Mouse (Mus musculus) forebrain, embryonic 16.5 days (tissue): ENCODE measurements around the gene Lrpprc. TPM values are rescaled to one million over a fixed set of nuclear protein-coding genes. Genes with fewer than 3 reads are reported as not detected.

Source experiments
- ATAC-seq: fragments of 200-750 bp; cut with Nextera tagmentation; 2 replicates; pipeline ENCODE4 v1.8.0; 2017; ENCODE audit warnings: mild to moderate bottlenecking, moderate library complexity
- H3K27ac ChIP-seq: fragments of 300-500 bp; sonication (generic); 2 replicates; pipeline ENCODE4 v1.5.1; 2014; ENCODE audit warnings: low read length, control low read depth
- H3K27me3 ChIP-seq: fragments of 300-500 bp; sonication (generic); replicated peaks from 2 replicates; pipeline ENCODE4 v1.6.1; 2014; ENCODE audit warnings: low read length; ENCODE audit not compliant: control insufficient read depth, insufficient read depth
- H3K36me3 ChIP-seq: fragments of 300-500 bp; sonication (generic); 2 replicates; pipeline ENCODE4 v1.6.1; 2014; ENCODE audit not compliant: control insufficient read depth, insufficient read depth
- H3K4me1 ChIP-seq: fragments of 300-500 bp; sonication (generic); replicated peaks from 2 replicates; pipeline ENCODE4 v1.6.1; 2014; ENCODE audit warnings: low read length; ENCODE audit not compliant: control insufficient read depth, insufficient read depth
- H3K4me2 ChIP-seq: fragments of 300-500 bp; sonication (generic); 2 replicates; pipeline ENCODE4 v1.6.1; 2014; ENCODE audit warnings: mild to moderate bottlenecking, low read length, control low read depth
- H3K4me3 ChIP-seq: fragments of 300-500 bp; sonication (generic); replicated peaks from 2 replicates; pipeline ENCODE4 v1.5.1; 2014; ENCODE audit warnings: mild to moderate bottlenecking, low read length, control low read depth
- H3K9ac ChIP-seq: fragments of 300-500 bp; sonication (generic); replicated peaks from 2 replicates; pipeline ENCODE4 v1.6.1; 2014; ENCODE audit warnings: low read depth, low read length, control low read depth
- H3K9me3 ChIP-seq: fragments of 300-500 bp; sonication (generic); 2 replicates; pipeline ENCODE4 v1.6.1; 2016; ENCODE audit warnings: low read length; ENCODE audit not compliant: control insufficient read depth
- WGBS: fragments of 180-500 bp; shearing (Covaris S2); extraction: QIAGEN DNeasy Blood & Tissue Kit; methylation state at CpG from one replicate; pipeline ENCODE4 v1.1.7; 2014; 5-methylcytosine and 5-hydroxymethylcytosine counted together
- polyA plus RNA-seq: library from polyadenylated mRNA; unstranded; fragments of >200 nt; fragmentation: Nextera tagmentation; extraction: Ambion mirVana; gene quantifications from 2 replicates; pipeline ENCODE4 v1.2.1, GENCODE M21; 2015

Lrpprc gene
- polyA plus RNA-seq, 1 experiment from 2014 or later, result 46.8 TPM

DNA sequence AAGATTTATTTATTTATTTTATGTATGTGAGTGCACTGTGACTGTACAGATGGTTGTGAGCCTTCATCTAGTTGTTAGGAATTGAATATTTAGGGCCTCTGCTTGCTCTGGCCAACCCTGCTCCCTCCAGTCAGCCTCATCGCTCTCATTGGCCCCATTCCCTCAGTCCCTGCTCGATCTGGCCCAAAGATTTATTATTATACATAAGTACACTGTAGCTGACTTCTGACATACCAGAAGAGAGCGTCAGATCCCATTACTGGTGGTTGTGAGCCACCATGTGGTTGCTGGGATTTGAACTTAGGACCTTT, 133.2 kb downstream of the Lrpprc start:
- no peak overlapping the region for H3K4me3 ChIP-seq
- H3K27ac ChIP-seq, result no peak overlapping the region
- H3K9ac ChIP-seq, result no peak overlapping the region
- no peaks in the 10 kb centered on the region; the same call in 1 of the 2 replicates for H3K4me1 ChIP-seq
- ATAC-seq, result no peak
- WGBS, result 82% methylated on average over 3 of the region's 3 CpGs
- no peaks in the 10 kb centered on the region for H3K36me3 ChIP-seq
- no peaks in the 10 kb centered on the region for H3K27me3 ChIP-seq
- no peak overlapping the region for H3K4me2 ChIP-seq
- H3K9me3 ChIP-seq, result no peaks in the 10 kb centered on the region

DNA sequence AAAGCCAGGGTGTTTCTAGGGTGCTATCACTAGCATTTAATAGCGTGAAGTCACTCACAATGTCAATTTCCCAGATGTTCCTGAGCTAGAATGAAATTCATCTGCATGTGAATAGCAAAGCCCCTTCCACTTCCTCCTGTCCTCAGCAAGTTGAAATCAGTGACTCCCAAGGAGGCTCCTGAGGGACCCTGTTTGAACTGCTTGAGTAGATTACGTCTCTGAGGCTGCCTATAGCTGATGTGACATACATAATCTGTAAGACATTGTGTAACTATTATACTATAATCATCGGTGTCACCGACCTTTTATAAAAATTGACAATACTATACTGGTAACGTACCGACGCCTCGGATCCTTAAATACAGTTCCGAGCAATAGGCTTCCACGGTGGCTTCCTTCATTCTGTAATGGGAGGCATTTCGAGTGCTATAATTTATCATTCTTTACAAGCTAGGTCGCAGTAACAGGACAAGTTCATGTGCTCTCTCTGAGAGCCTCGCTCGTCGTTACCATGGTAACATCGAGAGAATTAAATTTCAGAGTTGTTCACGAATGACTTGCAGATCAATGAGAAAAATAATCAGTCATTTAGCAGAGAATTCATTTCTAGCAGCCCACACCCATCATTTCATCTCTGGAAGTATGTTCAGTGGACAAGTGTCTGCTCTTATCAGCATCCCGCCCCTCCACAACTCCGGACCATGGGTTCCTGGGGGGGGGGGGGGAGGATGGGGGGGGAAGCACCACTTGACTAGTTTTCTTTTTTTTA, 133.8 kb downstream of the Lrpprc start:
- Histone ChIP-seq H3K27me3 (no peaks in the 10 kb centered on the region), H3K9me3 (no peaks in the 10 kb centered on the region), H3K4me3 (no peak overlapping the region), H3K4me1 (no peaks in the 10 kb centered on the region; the same call in 1 of the 2 replicates), H3K27ac (peak overlapping the region; percentile 5; the same call in 1 of the 2 replicates), H3K36me3 (no peaks in the 10 kb centered on the region), H3K4me2 (no peak overlapping the region), H3K9ac (no peak overlapping the region)
- WGBS, result 68% methylated on average over 19 of the region's 19 CpGs
- ATAC-seq, result peak; percentile 58; the same call in 1 of the 2 replicates

GRCm38 (mm10) chr17:84656205-84656604, 134.4 kb downstream of the Lrpprc start:
- H3K27me3 ChIP-seq, result no peaks in the 10 kb centered on the region
- ATAC-seq, result 0 out of 2 replicates have a peak, but pooled peaks have one; percentile 8
- no peaks in the 10 kb centered on the region; the same call in 1 of the 2 replicates for H3K4me1 ChIP-seq
- H3K9ac ChIP-seq, result no peak overlapping the region
- no peaks in the 10 kb centered on the region for H3K9me3 ChIP-seq
- no peak overlapping the region for H3K4me2 ChIP-seq
- H3K27ac ChIP-seq, result 0 out of 2 replicates have a peak overlapping the region, but pooled peaks have one; percentile 5
- no peaks in the 10 kb centered on the region for H3K36me3 ChIP-seq
- H3K4me3 ChIP-seq, result no peak overlapping the region
- 80% methylated on average over 5 of the region's 5 CpGs for WGBS

Other genes starting within 250 kb of the Lrpprc start
- gene Dync2li1, start 164.3 kb downstream of the Lrpprc start, polyA plus RNA-seq, result 33.0 and 34.4 TPM in 2 replicates
- not detected in 2 replicates for gene Abcg8, start 114.5 kb downstream of the Lrpprc start, polyA plus RNA-seq
- gene Abcg5, start 107.8 kb downstream of the Lrpprc start, polyA plus RNA-seq, result 0.87 and 1.0 TPM in 2 replicates
- gene Ppm1b, start 166.0 kb upstream of the Lrpprc start, polyA plus RNA-seq, result 85.5 and 97.5 TPM in 2 replicates
- 0.22 and 0.27 TPM in 2 replicates for gene Slc3a1, start 237.6 kb upstream of the Lrpprc start, polyA plus RNA-seq